Mouse (Mus musculus) midbrain, embryonic 14.5 days (tissue): ENCODE measurements around the gene Usp13. TPM values are rescaled to one million over a fixed set of nuclear protein-coding genes. Genes with fewer than 3 reads are reported as not detected.

Source experiments
- ATAC-seq: fragments of 200-750 bp; cut with Nextera tagmentation; 2 replicates; pipeline ENCODE4 v1.8.0; 2017; ENCODE audit warnings: moderate number of reproducible peaks, moderate library complexity; ENCODE audit not compliant: low FRiP score, low TSS enrichment
- DNase-seq: peaks from one replicate; pipeline ENCODE4 v3.0.0-alpha.2; 2015
- H3K27ac ChIP-seq: fragments of 300-500 bp; sonication (generic); replicated peaks from 2 replicates; pipeline ENCODE4 v1.5.1; 2014; ENCODE audit warnings: mild to moderate bottlenecking, low read depth, low read length, moderate library complexity
- H3K27me3 ChIP-seq: fragments of 300-500 bp; sonication (generic); 2 replicates; pipeline ENCODE4 v1.6.1; 2014; ENCODE audit warnings: low read length, control low read depth, mixed read lengths; ENCODE audit not compliant: control insufficient read depth, insufficient read depth
- H3K36me3 ChIP-seq: fragments of 300-500 bp; sonication (generic); 2 replicates; pipeline ENCODE4 v1.6.1; 2014; ENCODE audit warnings: low read length, control low read depth; ENCODE audit not compliant: control insufficient read depth, insufficient read depth
- H3K4me1 ChIP-seq: fragments of 300-500 bp; sonication (generic); 2 replicates; pipeline ENCODE4 v1.6.1; 2014; ENCODE audit warnings: mild to moderate bottlenecking, antibody characterized with exemption, low read length, control low read depth; ENCODE audit not compliant: control insufficient read depth, insufficient read depth
- H3K4me2 ChIP-seq: fragments of 300-500 bp; sonication (generic); 2 replicates; pipeline ENCODE4 v1.6.1; 2014; ENCODE audit warnings: mild to moderate bottlenecking, low read length, moderate library complexity
- H3K4me3 ChIP-seq: fragments of 300-500 bp; sonication (generic); replicated peaks from 2 replicates; pipeline ENCODE4 v1.5.1; 2014; ENCODE audit warnings: low read depth, low read length
- H3K9ac ChIP-seq: fragments of 300-500 bp; sonication (generic); replicated peaks from 2 replicates; pipeline ENCODE4 v1.6.1; 2014; ENCODE audit warnings: mild to moderate bottlenecking, low read length, moderate library complexity
- H3K9me3 ChIP-seq: fragments of 300-500 bp; sonication (generic); 2 replicates; pipeline ENCODE4 v1.6.1; 2016; ENCODE audit warnings: low read length, control low read depth, mixed read lengths; ENCODE audit not compliant: control insufficient read depth
- WGBS: fragments of 180-500 bp; shearing (Covaris S2); extraction: QIAGEN DNeasy Blood & Tissue Kit; methylation state at CpG from one replicate; pipeline ENCODE4 v1.1.7; 2014; 5-methylcytosine and 5-hydroxymethylcytosine counted together
- polyA plus RNA-seq: library from polyadenylated mRNA; unstranded; fragments of >200 nt; fragmentation: Nextera tagmentation; extraction: Ambion mirVana; gene quantifications from 2 replicates; pipeline ENCODE4 v1.2.1, GENCODE M21; 2014

The Usp13 gene
- polyA plus RNA-seq, 1 experiment from 2014 or later, result 12.3 TPM

DNA sequence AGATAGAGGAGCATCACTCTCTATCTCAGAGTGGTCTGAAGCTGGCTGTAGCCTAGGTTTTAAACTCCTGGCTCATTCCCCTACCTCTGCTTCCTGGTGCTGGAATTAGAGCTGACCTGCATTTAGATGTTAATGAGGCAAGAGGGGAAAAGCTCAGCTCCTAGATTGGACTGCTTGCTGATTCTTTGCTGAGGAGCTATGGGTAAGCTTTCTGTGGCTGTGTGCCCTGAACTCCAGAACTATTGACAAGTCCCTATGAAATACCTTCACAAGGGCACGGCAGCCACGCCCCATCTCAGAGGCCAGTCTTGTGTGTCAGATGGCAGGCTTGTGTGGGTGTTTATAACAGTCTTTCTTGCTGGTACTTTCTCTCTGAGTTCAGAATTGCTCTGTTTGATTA is 16.5 kb downstream of the Usp13 start:
- Histone ChIP-seq H3K27me3 (no peaks in the 10 kb centered on the region), H3K27ac (no peak overlapping the region), H3K9ac (no peak overlapping the region), H3K4me2 (no peak overlapping the region), H3K36me3 (peaks cover 6% of the 10 kb centered on the region; the same call in 1 of the 2 replicates), H3K4me3 (no peak overlapping the region), H3K9me3 (no peaks in the 10 kb centered on the region), H3K4me1 (no peaks in the 10 kb centered on the region)
- no peak for DNase-seq
- no peak for ATAC-seq
- 41% methylated on average over 2 of the region's 2 CpGs for WGBS

DNA sequence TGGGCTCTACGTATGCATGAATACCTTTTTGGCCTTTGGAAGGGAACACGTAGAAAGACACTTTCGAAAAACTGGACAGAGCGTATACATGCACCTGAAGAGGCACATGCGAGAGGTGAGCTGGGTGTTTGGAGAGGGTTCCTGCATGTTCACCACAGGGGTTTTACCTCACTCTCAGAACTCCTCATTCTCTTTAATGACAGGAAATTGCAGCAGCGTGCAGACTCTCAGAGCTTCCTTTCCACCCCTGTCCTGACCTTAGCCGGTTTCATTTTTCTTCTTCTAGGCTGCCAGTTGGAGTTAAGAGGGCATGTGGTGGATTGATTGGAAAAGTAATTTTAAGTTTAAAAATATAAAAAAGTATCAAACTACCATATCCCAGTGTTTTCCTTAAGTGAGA is 20.5 kb downstream of the Usp13 start:
- Histone ChIP-seq H3K4me2 (no peak overlapping the region), H3K9me3 (no peaks in the 10 kb centered on the region), H3K9ac (no peak overlapping the region), H3K4me3 (no peak overlapping the region), H3K36me3 (peaks cover 13% of the 10 kb centered on the region), H3K27ac (no peak overlapping the region), H3K4me1 (no peaks in the 10 kb centered on the region), H3K27me3 (no peaks in the 10 kb centered on the region)
- DNase-seq (no peak), ATAC-seq (no peak)
- WGBS, result 97% methylated on average over 7 of the region's 7 CpGs

DNA sequence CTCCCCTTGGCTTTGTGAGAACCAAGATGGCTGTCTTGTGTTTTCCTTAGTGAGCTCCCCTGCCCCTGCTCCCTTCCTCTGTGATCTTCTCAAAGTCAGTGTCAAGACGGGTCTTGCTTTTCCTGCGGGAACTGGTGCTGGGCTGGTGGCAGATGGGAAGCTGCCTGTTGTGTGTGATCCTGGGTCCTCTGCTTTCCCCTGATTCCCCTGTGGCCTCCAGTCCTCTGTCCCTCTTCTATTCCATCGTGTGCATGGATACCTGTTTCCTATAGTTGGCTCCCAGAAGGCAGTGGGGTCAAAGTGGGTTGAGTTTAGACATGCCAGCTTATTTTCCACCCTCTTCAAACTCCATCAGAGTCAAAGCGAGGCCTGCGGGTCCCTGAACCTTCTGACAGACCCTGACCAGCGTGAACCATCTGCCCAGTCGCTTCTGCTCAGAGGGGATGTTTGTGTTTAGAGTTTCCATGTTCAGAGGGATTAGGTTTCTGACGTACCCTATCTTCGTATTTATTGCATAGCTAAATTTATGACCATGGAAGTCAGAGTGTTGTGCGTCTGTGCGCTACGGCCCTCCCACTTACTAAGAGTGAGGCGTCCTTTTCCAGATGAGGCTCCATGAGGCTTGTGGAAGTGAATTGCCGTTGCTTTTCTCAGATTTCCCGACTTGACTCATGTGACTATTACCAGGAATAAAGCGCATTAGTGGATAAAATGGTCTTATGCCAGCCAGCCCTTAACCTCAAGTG is 39.2 kb downstream of the Usp13 start:
- H3K27me3 ChIP-seq, result no peaks in the 10 kb centered on the region
- 93% methylated on average over 16 of the region's 16 CpGs for WGBS
- H3K9ac ChIP-seq, result no peak overlapping the region
- no peak overlapping the region for H3K27ac ChIP-seq
- no peaks in the 10 kb centered on the region for H3K9me3 ChIP-seq
- H3K4me1 ChIP-seq, result no peaks in the 10 kb centered on the region
- H3K36me3 ChIP-seq, result no peaks in the 10 kb centered on the region
- no peak for ATAC-seq
- no peak for DNase-seq
- H3K4me3 ChIP-seq, result no peak overlapping the region
- H3K4me2 ChIP-seq, result no peak overlapping the region

DNA sequence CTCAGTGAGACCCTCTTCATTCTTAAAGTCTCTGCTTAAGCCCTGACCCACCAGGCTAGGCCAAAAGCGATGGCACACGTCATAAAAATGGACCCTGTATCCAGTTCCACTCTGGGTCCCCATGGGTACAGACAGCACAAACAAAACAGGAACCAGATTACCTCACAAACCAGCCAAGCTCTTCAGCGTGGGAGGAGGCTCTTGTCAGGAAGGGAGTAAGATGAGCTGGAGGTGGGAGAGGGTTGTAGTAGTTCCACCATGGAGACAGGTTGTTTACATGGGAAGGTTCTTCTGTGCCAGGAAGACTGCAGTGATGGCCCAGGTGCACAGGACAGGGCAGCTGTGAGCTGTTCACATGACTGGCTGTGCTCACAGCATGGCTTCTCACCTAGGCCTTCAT is 53.7 kb downstream of the Usp13 start:
- WGBS, result 90% methylated on average over 3 of the region's 3 CpGs
- no peak overlapping the region for H3K4me3 ChIP-seq
- no peaks in the 10 kb centered on the region for H3K4me1 ChIP-seq
- H3K9ac ChIP-seq, result no peak overlapping the region
- H3K9me3 ChIP-seq, result no peaks in the 10 kb centered on the region
- ATAC-seq (no peak), DNase-seq (no peak)
- H3K27ac ChIP-seq, result no peak overlapping the region
- no peaks in the 10 kb centered on the region for H3K27me3 ChIP-seq
- H3K36me3 ChIP-seq, result peaks cover 2% of the 10 kb centered on the region; the same call in 1 of the 2 replicates
- H3K4me2 ChIP-seq, result no peak overlapping the region

DNA sequence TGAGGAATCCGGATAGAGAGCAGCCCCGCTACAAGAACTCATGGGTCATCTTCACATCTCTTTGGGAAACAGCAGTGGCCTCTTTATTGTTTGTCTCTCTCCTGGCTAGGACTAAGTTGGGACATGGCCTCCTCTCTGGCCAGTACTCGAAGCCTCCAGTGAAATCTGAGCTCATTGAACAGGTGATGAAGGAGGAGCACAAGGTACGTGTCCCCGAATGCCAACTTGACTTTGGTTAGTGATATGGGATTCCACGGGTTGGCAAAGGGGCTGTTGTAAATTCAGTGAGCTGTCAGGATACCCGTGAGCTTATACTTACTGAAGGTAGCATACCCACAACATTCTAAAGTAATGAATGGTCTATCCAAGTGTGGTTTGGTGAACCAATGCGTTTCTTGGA is 69.0 kb downstream of the Usp13 start:
- Histone ChIP-seq H3K9ac (no peak overlapping the region), H3K4me2 (no peak overlapping the region), H3K4me1 (no peaks in the 10 kb centered on the region), H3K9me3 (no peaks in the 10 kb centered on the region), H3K36me3 (peaks cover 1% of the 10 kb centered on the region), H3K27me3 (no peaks in the 10 kb centered on the region), H3K27ac (no peak overlapping the region), H3K4me3 (no peak overlapping the region)
- DNase-seq (no peak), ATAC-seq (no peak)
- WGBS, result 95% methylated on average over 8 of the region's 8 CpGs

DNA sequence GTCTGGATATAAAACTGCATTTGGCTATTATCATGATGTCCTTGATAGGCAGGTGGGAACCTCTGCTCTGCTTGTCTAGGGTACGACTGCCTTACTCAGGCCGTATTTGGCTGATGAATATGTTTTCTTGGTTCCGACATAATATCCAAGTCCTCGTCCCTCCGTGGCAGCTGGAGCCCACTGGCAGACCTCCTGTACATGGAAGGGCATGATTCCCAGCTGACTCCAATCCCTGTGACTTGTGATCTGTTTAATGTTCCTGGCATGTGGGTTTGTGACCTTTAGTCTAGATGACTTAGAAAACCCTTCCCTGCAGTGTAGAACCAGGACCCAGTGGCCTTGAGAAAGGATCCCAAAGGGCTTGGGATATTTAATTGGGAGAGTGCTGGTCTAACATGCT is 71.5 kb downstream of the Usp13 start:
- H3K9me3 ChIP-seq, result no peaks in the 10 kb centered on the region
- H3K4me3 ChIP-seq, result no peak overlapping the region
- no peaks in the 10 kb centered on the region for H3K27me3 ChIP-seq
- H3K4me2 ChIP-seq, result no peak overlapping the region
- H3K36me3 ChIP-seq, result no peaks in the 10 kb centered on the region
- no peak overlapping the region for H3K9ac ChIP-seq
- 96% methylated on average over 5 of the region's 5 CpGs for whole genome bisulfite sequencing
- H3K27ac ChIP-seq, result no peak overlapping the region
- H3K4me1 ChIP-seq, result no peaks in the 10 kb centered on the region
- ATAC-seq (no peak), DNase-seq (no peak)

DNA sequence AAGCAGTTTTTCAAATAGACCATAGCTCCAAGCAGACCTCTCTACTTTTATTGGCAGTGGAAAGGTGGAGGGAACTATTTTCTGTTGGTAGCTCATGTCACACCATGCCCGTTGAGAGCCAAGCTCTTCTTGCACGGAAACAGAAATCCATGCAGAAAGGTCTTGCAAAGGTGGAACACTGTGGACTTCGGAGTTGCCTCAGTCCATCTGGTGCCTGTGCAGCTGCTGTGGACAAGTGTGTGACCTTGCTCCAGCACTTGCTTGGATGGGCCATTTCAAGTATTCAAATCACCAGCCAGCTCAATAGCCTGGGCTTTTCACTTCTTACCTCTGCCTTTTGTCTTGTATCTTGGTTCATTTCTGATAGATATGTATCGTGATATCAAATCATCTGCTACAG is 72.8 kb downstream of the Usp13 start:
- H3K4me3 ChIP-seq, result no peak overlapping the region

DNA sequence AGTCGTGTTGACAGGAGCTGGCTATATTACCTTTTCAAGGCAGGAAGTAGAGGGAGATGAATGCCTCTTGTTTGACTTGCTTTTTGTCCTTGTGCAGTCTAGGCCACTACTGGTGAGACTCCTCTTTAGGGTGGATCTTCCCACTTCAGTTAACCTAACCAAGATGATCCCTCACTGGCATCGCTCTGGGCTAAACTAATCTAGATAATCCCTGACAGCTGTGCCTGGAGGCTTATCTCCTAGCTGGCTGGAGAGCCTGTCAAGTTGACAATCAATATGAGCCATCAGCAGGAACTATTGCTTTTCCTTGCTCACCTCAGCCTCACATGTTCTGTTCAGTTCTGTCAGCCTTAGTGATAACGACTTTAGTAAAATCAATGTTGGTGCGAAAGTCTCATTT is 86.1 kb downstream of the Usp13 start:
- no peak overlapping the region for H3K4me3 ChIP-seq
- no peaks in the 10 kb centered on the region for H3K36me3 ChIP-seq
- 43% methylated on average over 4 of the region's 4 CpGs for WGBS
- H3K27ac ChIP-seq, result no peak overlapping the region
- no peaks in the 10 kb centered on the region for H3K4me1 ChIP-seq
- no peak overlapping the region for H3K4me2 ChIP-seq
- ATAC-seq (no peak), DNase-seq (peak; percentile 16)
- no peaks in the 10 kb centered on the region for H3K27me3 ChIP-seq
- H3K9me3 ChIP-seq, result no peaks in the 10 kb centered on the region
- no peak overlapping the region for H3K9ac ChIP-seq

More for the DNA sequence above, 72.8 kb downstream of the Usp13 start:
- no peak for DNase-seq
- H3K4me2 ChIP-seq, result no peak overlapping the region
- H3K9ac ChIP-seq, result no peak overlapping the region
- no peak for ATAC-seq
- no peaks in the 10 kb centered on the region for H3K4me1 ChIP-seq
- H3K36me3 ChIP-seq, result no peaks in the 10 kb centered on the region
- no peaks in the 10 kb centered on the region for H3K9me3 ChIP-seq
- H3K27ac ChIP-seq, result no peak overlapping the region
- no peaks in the 10 kb centered on the region for H3K27me3 ChIP-seq
- 95% methylated on average over 4 of the region's 4 CpGs for WGBS

DNA sequence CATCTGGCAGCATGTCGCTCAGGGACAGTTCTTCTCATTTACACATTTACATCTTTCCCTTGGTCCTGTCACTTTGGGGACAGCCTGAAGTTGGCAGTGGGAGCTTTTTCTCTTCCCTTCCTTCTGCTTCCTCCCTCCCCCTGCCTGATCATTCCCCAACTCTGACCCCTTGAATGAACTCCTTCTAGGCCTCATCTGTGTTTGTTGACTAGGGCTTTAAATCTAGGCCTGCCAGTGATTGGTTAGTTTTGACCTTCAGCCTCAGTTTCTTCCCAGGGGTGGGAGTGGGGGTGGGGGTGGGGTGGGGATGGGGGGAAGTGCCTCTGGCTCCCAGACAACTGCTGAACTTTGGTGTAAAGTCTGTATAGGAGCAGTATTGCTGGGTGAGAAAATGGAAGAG is 87.3 kb downstream of the Usp13 start:
- Histone ChIP-seq H3K27ac (no peak overlapping the region), H3K4me1 (no peaks in the 10 kb centered on the region), H3K4me2 (no peak overlapping the region), H3K9ac (no peak overlapping the region), H3K9me3 (no peaks in the 10 kb centered on the region), H3K4me3 (no peak overlapping the region), H3K36me3 (no peaks in the 10 kb centered on the region), H3K27me3 (no peaks in the 10 kb centered on the region)
- 69% methylated on average over 1 of the region's 1 CpGs for WGBS
- DNase-seq (no peak), ATAC-seq (no peak)
